Mouse (Mus musculus): ENCODE data around the gene Btbd9. TPM values are rescaled to one million over a fixed set of nuclear protein-coding genes. Genes with fewer than 3 reads are reported as not detected.

The Btbd9 gene
- polyA plus RNA-seq, 1 experiment from 2014 or later, result 63.1 TPM

- H3K9me3 ChIP-seq (ENCODE audit: control insufficient read depth, low read depth, low read length), result no peaks in the 10 kb centered on the region
- no peak overlapping the region for H3K27ac ChIP-seq (ENCODE audit: low read length)
- no peak overlapping the region for H3K9ac ChIP-seq (replicated peaks; ENCODE audit: low read depth, low read length)
- H3K4me3 ChIP-seq (ENCODE audit: low read depth, low read length), result no peak overlapping the region
- no peak overlapping the region for H3K4me2 ChIP-seq (replicated peaks; ENCODE audit: low read depth, low read length)
- 77% methylated on average over 4 of the region's 4 CpGs for WGBS
- H3K4me1 ChIP-seq (ENCODE audit: control insufficient read depth, insufficient read depth, low read length), result peaks cover 4% of the 10 kb centered on the region; the same call in 1 of the 2 replicates
- no peak for ATAC-seq (ENCODE audit: insufficient number of reproducible peaks, insufficient read depth, low FRiP score, low read depth)
- H3K36me3 ChIP-seq (ENCODE audit: control insufficient read depth, insufficient read depth, low read length), result no peaks in the 10 kb centered on the region
- H3K27me3 ChIP-seq (ENCODE audit: control insufficient read depth, insufficient read depth, low read length), result no peaks in the 10 kb centered on the region
Measured at GRCm38 (mm10) chr17:30262440-30262839, 313.8 kb downstream of the Btbd9 start.

DNA sequence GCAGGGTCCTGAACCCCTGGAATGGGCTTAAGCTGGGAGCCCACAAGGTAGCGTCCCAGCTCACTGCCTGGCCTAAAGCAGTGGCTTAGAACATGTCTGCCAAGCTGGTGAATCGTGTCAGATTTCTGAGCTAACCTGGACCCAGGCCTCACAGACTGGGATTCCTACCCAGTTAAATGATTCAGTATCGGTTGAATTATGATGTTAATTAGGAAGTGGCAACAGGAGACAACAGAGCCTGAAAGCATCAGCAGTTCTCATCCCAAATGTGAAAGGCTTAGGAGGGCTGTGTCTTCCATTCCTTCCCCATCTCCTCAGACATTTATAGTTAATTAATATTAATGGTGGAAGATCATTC lies 314.3 kb downstream of the Btbd9 start:
- Histone ChIP-seq H3K4me2 (replicated peaks; ENCODE audit: low read depth, low read length) (no peak overlapping the region), H3K4me3 (ENCODE audit: low read depth, low read length) (no peak overlapping the region), H3K36me3 (ENCODE audit: control insufficient read depth, insufficient read depth, low read length) (no peaks in the 10 kb centered on the region), H3K27ac (ENCODE audit: low read length) (no peak overlapping the region), H3K27me3 (ENCODE audit: control insufficient read depth, insufficient read depth, low read length) (no peaks in the 10 kb centered on the region), H3K9ac (replicated peaks; ENCODE audit: low read depth, low read length) (no peak overlapping the region), H3K4me1 (ENCODE audit: control insufficient read depth, insufficient read depth, low read length) (peaks cover 4% of the 10 kb centered on the region; the same call in 1 of the 2 replicates), H3K9me3 (ENCODE audit: control insufficient read depth, low read depth, low read length) (no peaks in the 10 kb centered on the region)
- no peak for ATAC-seq (ENCODE audit: insufficient number of reproducible peaks, insufficient read depth, low FRiP score, low read depth)
- 85% methylated on average over 3 of the region's 3 CpGs for WGBS

DNA sequence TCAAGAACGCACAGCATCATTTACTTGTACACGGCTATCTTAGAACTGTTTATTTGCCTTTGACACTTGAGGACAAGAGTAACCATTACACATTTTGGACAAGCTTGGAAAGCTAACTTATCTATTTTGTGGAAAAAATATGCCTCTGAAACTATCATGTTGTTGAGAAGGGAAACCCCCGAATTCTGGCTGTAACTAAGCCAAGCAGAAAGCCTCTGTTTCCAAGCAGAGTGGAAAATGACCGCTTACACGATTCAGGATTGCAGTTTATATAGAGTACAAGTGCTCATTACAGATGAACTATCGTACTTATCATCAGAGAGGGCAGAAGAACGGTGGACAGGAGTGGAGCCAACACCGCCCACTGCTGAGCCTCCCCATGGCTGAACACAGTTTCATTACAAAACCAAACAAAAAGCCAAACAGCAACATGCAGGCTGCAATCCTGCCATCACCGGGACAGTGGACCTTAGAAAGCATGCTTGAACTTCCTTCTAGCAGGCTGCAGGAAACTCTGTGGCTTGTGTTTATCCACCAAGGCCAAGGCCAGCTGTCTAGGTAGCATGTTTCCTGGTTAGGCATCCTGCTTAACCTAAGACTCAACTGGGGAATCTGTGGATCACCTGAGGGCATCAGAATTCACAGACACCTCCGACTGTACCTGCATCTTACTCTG lies 314.8 kb downstream of the Btbd9 start:
- Histone ChIP-seq H3K4me3 (ENCODE audit: low read depth, low read length) (no peak overlapping the region), H3K27me3 (ENCODE audit: control insufficient read depth, insufficient read depth, low read length) (no peaks in the 10 kb centered on the region), H3K4me1 (ENCODE audit: control insufficient read depth, insufficient read depth, low read length) (peaks cover 4% of the 10 kb centered on the region; the same call in 1 of the 2 replicates), H3K27ac (ENCODE audit: low read length) (no peak overlapping the region), H3K36me3 (ENCODE audit: control insufficient read depth, insufficient read depth, low read length) (no peaks in the 10 kb centered on the region), H3K4me2 (replicated peaks; ENCODE audit: low read depth, low read length) (no peak overlapping the region), H3K9me3 (ENCODE audit: control insufficient read depth, low read depth, low read length) (no peaks in the 10 kb centered on the region), H3K9ac (replicated peaks; ENCODE audit: low read depth, low read length) (no peak overlapping the region)
- WGBS, result 51% methylated on average over 10 of the region's 10 CpGs
- no peak for ATAC-seq (ENCODE audit: insufficient number of reproducible peaks, insufficient read depth, low FRiP score, low read depth)

- Histone ChIP-seq H3K36me3 (ENCODE audit: control insufficient read depth, insufficient read depth, low read length) (no peaks in the 10 kb centered on the region), H3K27ac (ENCODE audit: low read length) (no peak overlapping the region), H3K4me2 (replicated peaks; ENCODE audit: low read depth, low read length) (no peak overlapping the region), H3K9ac (replicated peaks; ENCODE audit: low read depth, low read length) (no peak overlapping the region), H3K4me1 (ENCODE audit: control insufficient read depth, insufficient read depth, low read length) (peaks cover 4% of the 10 kb centered on the region; the same call in 1 of the 2 replicates), H3K27me3 (ENCODE audit: control insufficient read depth, insufficient read depth, low read length) (no peaks in the 10 kb centered on the region), H3K9me3 (ENCODE audit: control insufficient read depth, low read depth, low read length) (no peaks in the 10 kb centered on the region), H3K4me3 (ENCODE audit: low read depth, low read length) (no peak overlapping the region)
- 42% methylated on average over 6 of the region's 6 CpGs for WGBS
- ATAC-seq (ENCODE audit: insufficient number of reproducible peaks, insufficient read depth, low FRiP score, low read depth), result no peak
Measured at GRCm38 (mm10) chr17:30260641-30261306, 315.5 kb downstream of the Btbd9 start.

DNA sequence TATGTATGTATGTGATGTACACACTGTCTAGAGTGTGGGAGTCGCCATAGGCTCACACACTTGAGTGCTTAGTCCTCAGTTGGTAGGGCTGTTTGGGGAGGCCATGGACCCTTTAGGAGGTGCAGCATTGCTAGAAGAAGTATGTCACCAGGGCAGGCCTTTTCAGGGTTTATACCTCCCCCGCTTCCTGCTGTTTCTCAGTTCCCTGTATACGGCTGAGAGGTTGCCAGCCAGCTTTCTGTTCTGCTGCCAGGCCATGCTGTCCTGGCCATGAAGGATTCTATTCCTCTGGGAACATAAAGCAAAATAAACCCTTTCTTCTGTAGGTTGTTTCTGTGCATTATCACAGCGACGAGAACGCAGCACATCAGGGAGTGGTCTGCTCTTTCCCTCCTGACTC lies 316.4 kb downstream of the Btbd9 start:
- Histone ChIP-seq H3K4me1 (ENCODE audit: control insufficient read depth, insufficient read depth, low read length) (peaks cover 4% of the 10 kb centered on the region; the same call in 1 of the 2 replicates), H3K4me3 (ENCODE audit: low read depth, low read length) (no peak overlapping the region), H3K9me3 (ENCODE audit: control insufficient read depth, low read depth, low read length) (no peaks in the 10 kb centered on the region), H3K4me2 (replicated peaks; ENCODE audit: low read depth, low read length) (no peak overlapping the region), H3K9ac (replicated peaks; ENCODE audit: low read depth, low read length) (no peak overlapping the region), H3K27ac (ENCODE audit: low read length) (no peak overlapping the region), H3K36me3 (ENCODE audit: control insufficient read depth, insufficient read depth, low read length) (no peaks in the 10 kb centered on the region), H3K27me3 (ENCODE audit: control insufficient read depth, insufficient read depth, low read length) (no peaks in the 10 kb centered on the region)
- no peak for ATAC-seq (ENCODE audit: insufficient number of reproducible peaks, insufficient read depth, low FRiP score, low read depth)
- 76% methylated on average over 6 of the region's 6 CpGs for WGBS

- Histone ChIP-seq H3K4me2 (replicated peaks; ENCODE audit: low read depth, low read length) (no peak overlapping the region), H3K36me3 (ENCODE audit: control insufficient read depth, insufficient read depth, low read length) (no peaks in the 10 kb centered on the region), H3K4me3 (ENCODE audit: low read depth, low read length) (no peak overlapping the region), H3K4me1 (ENCODE audit: control insufficient read depth, insufficient read depth, low read length) (peaks cover 4% of the 10 kb centered on the region; the same call in 1 of the 2 replicates), H3K9ac (replicated peaks; ENCODE audit: low read depth, low read length) (no peak overlapping the region), H3K9me3 (ENCODE audit: control insufficient read depth, low read depth, low read length) (no peaks in the 10 kb centered on the region), H3K27me3 (ENCODE audit: control insufficient read depth, insufficient read depth, low read length) (no peaks in the 10 kb centered on the region), H3K27ac (ENCODE audit: low read length) (no peak overlapping the region)
- WGBS, result 74% methylated on average over 4 of the region's 4 CpGs
- no peak for ATAC-seq (ENCODE audit: insufficient number of reproducible peaks, insufficient read depth, low FRiP score, low read depth)
Measured at GRCm38 (mm10) chr17:30258480-30258879, 317.8 kb downstream of the Btbd9 start.

DNA sequence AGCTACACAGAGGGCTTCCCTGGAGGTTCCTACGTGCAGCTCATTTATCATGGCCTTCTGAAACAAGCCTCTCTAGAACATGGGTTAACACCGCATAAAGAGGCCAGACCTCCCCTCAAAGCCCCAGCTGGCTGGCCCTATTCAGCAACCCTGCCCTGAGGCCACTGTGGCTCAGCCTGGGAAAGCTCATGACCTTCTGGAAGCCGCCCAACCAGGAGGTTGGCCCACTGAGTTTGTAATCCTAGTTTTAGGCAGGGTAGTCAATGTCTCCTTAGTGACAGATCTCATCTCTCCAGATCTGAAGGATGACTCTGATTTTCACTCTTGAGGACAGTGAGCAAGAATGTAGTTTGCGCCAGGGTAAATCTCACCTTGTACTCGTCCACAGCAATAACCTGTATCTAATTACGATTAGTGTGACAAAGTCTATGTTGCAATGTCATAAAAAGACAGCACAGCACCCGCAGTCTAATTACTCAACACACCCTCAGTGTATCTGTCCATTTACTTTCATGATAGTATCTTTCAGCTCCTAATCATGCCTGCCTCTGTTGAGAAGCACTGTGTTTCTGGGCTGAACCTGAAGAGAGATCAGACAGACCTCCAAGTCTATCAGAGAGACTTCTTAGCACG lies 320.2 kb downstream of the Btbd9 start:
- no peak overlapping the region for H3K4me2 ChIP-seq (replicated peaks; ENCODE audit: low read depth, low read length)
- WGBS, result 76% methylated on average over 8 of the region's 8 CpGs
- H3K4me1 ChIP-seq (ENCODE audit: control insufficient read depth, insufficient read depth, low read length), result peaks cover 4% of the 10 kb centered on the region; the same call in 1 of the 2 replicates
- no peak for ATAC-seq (ENCODE audit: insufficient number of reproducible peaks, insufficient read depth, low FRiP score, low read depth)
- H3K9me3 ChIP-seq (ENCODE audit: control insufficient read depth, low read depth, low read length), result no peaks in the 10 kb centered on the region
- H3K27me3 ChIP-seq (ENCODE audit: control insufficient read depth, insufficient read depth, low read length), result no peaks in the 10 kb centered on the region
- H3K27ac ChIP-seq (ENCODE audit: low read length), result no peak overlapping the region
- no peaks in the 10 kb centered on the region for H3K36me3 ChIP-seq (ENCODE audit: control insufficient read depth, insufficient read depth, low read length)
- H3K4me3 ChIP-seq (ENCODE audit: low read depth, low read length), result no peak overlapping the region
- H3K9ac ChIP-seq (replicated peaks; ENCODE audit: low read depth, low read length), result no peak overlapping the region

- Histone ChIP-seq H3K4me3 (ENCODE audit: low read depth, low read length) (no peak overlapping the region), H3K36me3 (ENCODE audit: control insufficient read depth, insufficient read depth, low read length) (no peaks in the 10 kb centered on the region), H3K9ac (replicated peaks; ENCODE audit: low read depth, low read length) (no peak overlapping the region), H3K27ac (ENCODE audit: low read length) (no peak overlapping the region), H3K27me3 (ENCODE audit: control insufficient read depth, insufficient read depth, low read length) (no peaks in the 10 kb centered on the region), H3K9me3 (ENCODE audit: control insufficient read depth, low read depth, low read length) (no peaks in the 10 kb centered on the region), H3K4me2 (replicated peaks; ENCODE audit: low read depth, low read length) (no peak overlapping the region), H3K4me1 (ENCODE audit: control insufficient read depth, insufficient read depth, low read length) (no peaks in the 10 kb centered on the region)
- 66% methylated on average over 7 of the region's 7 CpGs for WGBS
- ATAC-seq (ENCODE audit: insufficient number of reproducible peaks, insufficient read depth, low FRiP score, low read depth), result no peak
Measured at GRCm38 (mm10) chr17:30253924-30254323, 322.4 kb downstream of the Btbd9 start.

Data from stomach, embryonic 14.5 days (tissue).